Mouse (Mus musculus) liver, embryonic 12.5 days (tissue): ENCODE results near the gene Kifc1. TPM values are rescaled to one million over a fixed set of nuclear protein-coding genes. Genes with fewer than 3 reads are reported as not detected.
"Not testable (repeated sequence)": the region's sequence is repeated elsewhere in the genome, so short reads cannot be mapped to it uniquely, and the experiment has no call there.

ENCODE experiments used
- ATAC-seq: fragments of 200-750 bp; cut with Nextera tagmentation; 2 replicates; pipeline ENCODE4 v1.8.0; 2017; ENCODE audit warnings: moderate number of reproducible peaks, mild to moderate bottlenecking, moderate library complexity
- H3K27ac ChIP-seq: fragments of 300-500 bp; sonication (generic); 2 replicates; pipeline ENCODE4 v1.5.1; 2016; ENCODE audit warnings: mild to moderate bottlenecking
- H3K27me3 ChIP-seq: fragments of 300-500 bp; sonication (generic); replicated peaks from 2 replicates; pipeline ENCODE4 v1.6.1; 2016; ENCODE audit warnings: mild to moderate bottlenecking, moderate library complexity
- H3K36me3 ChIP-seq: fragments of 300-500 bp; sonication (generic); 2 replicates; pipeline ENCODE4 v1.6.1; 2016; ENCODE audit warnings: mild to moderate bottlenecking, moderate library complexity
- H3K4me1 ChIP-seq: fragments of 300-500 bp; sonication (generic); 2 replicates; pipeline ENCODE4 v1.6.1; 2016
- H3K4me2 ChIP-seq: fragments of 300-500 bp; sonication (generic); 2 replicates; pipeline ENCODE4 v1.6.1; 2016; ENCODE audit warnings: mild to moderate bottlenecking, moderate library complexity
- H3K4me3 ChIP-seq: fragments of 300-500 bp; sonication (generic); 2 replicates; pipeline ENCODE4 v1.5.1; 2016; ENCODE audit warnings: mild to moderate bottlenecking, moderate library complexity
- H3K9ac ChIP-seq: fragments of 300-500 bp; sonication (generic); 2 replicates; pipeline ENCODE4 v1.6.1; 2016; ENCODE audit warnings: mild to moderate bottlenecking, moderate library complexity
- H3K9me3 ChIP-seq: fragments of 300-500 bp; sonication (generic); replicated peaks from 2 replicates; pipeline ENCODE4 v1.6.1; 2016; ENCODE audit warnings: mild to moderate bottlenecking, moderate library complexity
- WGBS: fragments of 180-500 bp; shearing (Covaris S2); methylation state at CpG from one replicate; pipeline ENCODE4 v1.1.7; 2016; ENCODE audit not compliant: insufficient replicate concordance; 5-methylcytosine and 5-hydroxymethylcytosine counted together
- polyA plus RNA-seq: library from polyadenylated mRNA; unstranded; fragments of >200 nt; fragmentation: Nextera tagmentation; extraction: Ambion mirVana; gene quantifications from 2 replicates; pipeline ENCODE4 v1.2.1, GENCODE M21; 2016

The Kifc1 gene
- polyA plus RNA-seq, 1 experiment from 2014 or later, result 6.0 TPM

- under 1% methylated on average over 68 of the region's 68 CpGs for WGBS
These were observed 18.8 kb upstream of the Kifc1 start, which contains the start of gene Daxx for GRCm38 (mm10) chr17:33909077-33909868. Daxx (plus strand) TSS chr17:33909414.

GRCm38 (mm10) chr17:33908331-33909076, 18.0 kb upstream of the Kifc1 start:
- peak overlapping the region; percentile 90 for H3K9ac ChIP-seq
- H3K4me3 ChIP-seq, result peak overlapping the region; percentile 80
- peak overlapping the region; percentile 91 for H3K27ac ChIP-seq
- H3K36me3 ChIP-seq, result peaks cover 32% of the 10 kb centered on the region
- peak overlapping the region; percentile 98 for H3K4me2 ChIP-seq
- H3K9me3 ChIP-seq, result no peaks in the 10 kb centered on the region
- WGBS, result 1% methylated on average over 44 of the region's 44 CpGs
- H3K27me3 ChIP-seq, result no peaks in the 10 kb centered on the region
- peaks cover 56% of the 10 kb centered on the region for H3K4me1 ChIP-seq
- peak; percentile 58 for ATAC-seq

More at GRCm38 (mm10) chr17:33909077-33909868, 18.8 kb upstream of the Kifc1 start, which contains the start of gene Daxx:
- Histone ChIP-seq H3K9me3 (no peaks in the 10 kb centered on the region), H3K36me3 (peaks cover 39% of the 10 kb centered on the region), H3K27ac (peak within 1 kb of the TSS; percentile 91), H3K4me2 (peak within 1 kb of the TSS; percentile 98), H3K4me1 (peaks cover 55% of the 10 kb centered on the region), H3K9ac (peak within 1 kb of the TSS; percentile 90), H3K27me3 (no peaks in the 10 kb centered on the region), H3K4me3 (peak within 1 kb of the TSS; percentile 80)
- ATAC-seq, result peak; percentile 93

- WGBS, result 29% methylated on average over 4 of the region's 4 CpGs
- not testable (repeated sequence) for H3K9me3 ChIP-seq, H3K9ac ChIP-seq, H3K36me3 ChIP-seq, H3K27me3 ChIP-seq, ATAC-seq, H3K4me3 ChIP-seq
- Histone ChIP-seq H3K4me1 (peaks cover 72% of the 10 kb centered on the region), H3K27ac (peak within 1 kb of the TSS; percentile 70), H3K4me2 (peak within 1 kb of the TSS; percentile 20; the same call in 1 of the 2 replicates)
These were observed 14.4 kb upstream of the Kifc1 start, which contains the start of gene Platr17 for GRCm38 (mm10) chr17:33904835-33905234. Platr17 (plus strand) TSS chr17:33905135.

- not testable (repeated sequence) for H3K27me3 ChIP-seq, ATAC-seq, H3K9ac ChIP-seq, H3K4me2 ChIP-seq, H3K4me3 ChIP-seq, H3K9me3 ChIP-seq, H3K36me3 ChIP-seq
- Histone ChIP-seq H3K27ac (peak overlapping the region; percentile 70), H3K4me1 (peaks cover 79% of the 10 kb centered on the region)
- 61% methylated on average over 6 of the region's 6 CpGs for WGBS
These were observed 13.6 kb upstream of the Kifc1 start for GRCm38 (mm10) chr17:33903911-33904651.

DNA sequence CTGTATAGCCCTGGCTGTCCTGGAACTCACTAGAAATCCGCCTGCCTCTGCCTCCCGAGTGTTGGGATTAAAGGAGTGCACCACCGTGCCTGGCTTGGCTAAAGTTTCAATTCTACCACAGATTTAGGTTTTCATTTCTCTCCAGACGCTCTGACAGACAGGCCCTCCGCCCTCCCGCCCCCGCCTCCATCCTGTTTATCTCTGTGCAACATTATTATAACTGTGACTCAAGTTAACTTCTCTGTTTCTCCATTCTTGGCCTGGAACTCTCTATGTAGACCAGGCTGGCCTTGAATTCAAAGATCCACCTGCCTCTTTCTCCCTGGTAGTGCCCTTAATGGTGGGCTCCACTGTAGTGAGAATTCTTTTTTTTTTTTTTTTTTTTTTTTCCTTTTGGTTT, 12.0 kb upstream of the Kifc1 start:
- Histone ChIP-seq H3K4me3 (no peak overlapping the region), H3K9ac (no peak overlapping the region; the same call in 1 of the 2 replicates), H3K4me1 (peaks cover 82% of the 10 kb centered on the region), H3K9me3 (no peaks in the 10 kb centered on the region), H3K27ac (peak overlapping the region; percentile 70), H3K4me2 (peak overlapping the region; percentile 37), H3K36me3 (no peaks in the 10 kb centered on the region), H3K27me3 (no peaks in the 10 kb centered on the region)
- 19% methylated on average over 7 of the region's 7 CpGs for WGBS
- ATAC-seq, result no peak

GRCm38 (mm10) chr17:33902079-33902478, 11.6 kb upstream of the Kifc1 start:
- WGBS, result 65% methylated on average over 4 of the region's 4 CpGs
- Histone ChIP-seq H3K9ac (0 out of 2 replicates have a peak overlapping the region, but pooled peaks have one; percentile 9), H3K4me2 (peak overlapping the region; percentile 37)

GRCm38 (mm10) chr17:33901653-33902052, 11.2 kb upstream of the Kifc1 start:
- 67% methylated on average over 4 of the region's 4 CpGs for WGBS
- no peaks in the 10 kb centered on the region for H3K27me3 ChIP-seq
- no peak overlapping the region for H3K4me3 ChIP-seq
- H3K36me3 ChIP-seq, result no peaks in the 10 kb centered on the region
- no peaks in the 10 kb centered on the region for H3K9me3 ChIP-seq
- H3K9ac ChIP-seq, result no peak overlapping the region
- H3K4me1 ChIP-seq, result peaks cover 81% of the 10 kb centered on the region
- no peak overlapping the region for H3K4me2 ChIP-seq
- ATAC-seq, result no peak
- H3K27ac ChIP-seq, result peak overlapping the region; percentile 59

More at GRCm38 (mm10) chr17:33902079-33902478, 11.6 kb upstream of the Kifc1 start:
- H3K4me1 ChIP-seq, result peaks cover 81% of the 10 kb centered on the region
- no peaks in the 10 kb centered on the region for H3K27me3 ChIP-seq
- ATAC-seq, result no peak
- H3K4me3 ChIP-seq, result no peak overlapping the region
- H3K9me3 ChIP-seq, result no peaks in the 10 kb centered on the region
- peak overlapping the region; percentile 59 for H3K27ac ChIP-seq
- H3K36me3 ChIP-seq, result no peaks in the 10 kb centered on the region

- H3K4me1 ChIP-seq, result peaks cover 81% of the 10 kb centered on the region
- no peak overlapping the region for H3K9ac ChIP-seq
- no peaks in the 10 kb centered on the region for H3K27me3 ChIP-seq
- ATAC-seq, result no peak
- H3K4me3 ChIP-seq, result no peak overlapping the region
- no peak overlapping the region for H3K4me2 ChIP-seq
- WGBS, result 78% methylated on average over 4 of the region's 4 CpGs
- H3K9me3 ChIP-seq, result no peaks in the 10 kb centered on the region
- H3K27ac ChIP-seq, result peak overlapping the region; percentile 91
- H3K36me3 ChIP-seq, result no peaks in the 10 kb centered on the region
These were observed 10.5 kb upstream of the Kifc1 start for GRCm38 (mm10) chr17:33900989-33901314.

GRCm38 (mm10) chr17:33900281-33900988, 10.0 kb upstream of the Kifc1 start:
- H3K9me3 ChIP-seq, result no peaks in the 10 kb centered on the region
- H3K4me2 ChIP-seq, result peak overlapping the region; percentile 35
- no peaks in the 10 kb centered on the region for H3K27me3 ChIP-seq
- peak overlapping the region; percentile 46 for H3K9ac ChIP-seq
- H3K4me1 ChIP-seq, result peaks cover 81% of the 10 kb centered on the region
- 58% methylated on average over 7 of the region's 7 CpGs for WGBS
- no peak overlapping the region for H3K4me3 ChIP-seq
- peak; percentile 35 for ATAC-seq
- H3K36me3 ChIP-seq, result no peaks in the 10 kb centered on the region
- peak overlapping the region; percentile 91 for H3K27ac ChIP-seq

DNA sequence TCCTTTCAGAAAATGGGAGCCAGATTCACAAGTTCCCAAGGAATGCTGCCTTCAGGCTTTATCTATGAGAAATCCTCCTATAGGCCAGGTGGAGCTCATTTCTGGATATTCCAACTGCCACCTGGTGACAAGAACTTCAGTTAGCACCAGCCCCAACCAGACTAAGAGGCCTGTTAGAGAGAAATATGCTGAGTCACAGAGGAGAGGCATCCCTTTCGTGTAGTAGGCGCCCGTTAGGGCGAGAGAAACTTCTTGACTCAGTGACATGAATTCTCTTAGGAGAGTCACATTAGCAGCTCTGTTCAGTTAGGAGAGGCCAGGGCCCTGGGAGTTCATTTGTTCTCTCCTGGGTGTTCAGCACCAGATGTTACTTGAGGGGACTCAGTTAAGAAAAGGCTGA, 9.2 kb upstream of the Kifc1 start:
- H3K27ac ChIP-seq, result peak overlapping the region; percentile 91
- H3K27me3 ChIP-seq, result no peaks in the 10 kb centered on the region
- H3K9ac ChIP-seq, result peak overlapping the region; percentile 46
- no peaks in the 10 kb centered on the region for H3K36me3 ChIP-seq
- ATAC-seq, result peak; percentile 80
- H3K4me2 ChIP-seq, result peak overlapping the region; percentile 35
- WGBS, result 20% methylated on average over 4 of the region's 4 CpGs
- peaks cover 75% of the 10 kb centered on the region for H3K4me1 ChIP-seq
- no peaks in the 10 kb centered on the region for H3K9me3 ChIP-seq
- H3K4me3 ChIP-seq, result no peak overlapping the region

DNA sequence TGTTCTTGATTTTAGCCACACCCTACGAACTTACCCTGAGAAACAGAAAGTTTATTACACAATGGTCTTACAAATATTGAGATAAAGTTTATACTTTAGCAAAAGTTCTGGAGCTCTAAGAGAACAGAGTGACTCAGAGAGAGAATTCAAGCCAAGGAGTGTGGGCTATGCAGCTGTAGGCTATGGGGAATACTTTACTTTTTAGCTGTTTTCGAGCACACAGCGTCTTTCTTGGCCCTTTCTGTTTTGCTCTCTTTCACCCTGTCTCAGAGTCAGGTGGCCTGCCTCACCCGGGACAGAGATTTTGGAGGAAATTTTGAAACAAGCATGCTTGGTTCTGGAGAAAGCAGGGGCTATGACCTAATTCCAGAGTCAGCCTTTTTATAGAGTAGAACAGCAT, 7.7 kb upstream of the Kifc1 start:
- WGBS, result 72% methylated on average over 4 of the region's 4 CpGs
- not testable (repeated sequence) for H3K9me3 ChIP-seq, H3K4me3 ChIP-seq, ATAC-seq, H3K9ac ChIP-seq, H3K27me3 ChIP-seq, H3K4me2 ChIP-seq, H3K36me3 ChIP-seq
- H3K4me1 ChIP-seq, result peaks cover 61% of the 10 kb centered on the region
- peak overlapping the region; percentile 91 for H3K27ac ChIP-seq
